Mouse (Mus musculus) small intestine, adult 2 months (tissue): ENCODE measurements at regions not wholly inside any gene's neighbourhood (a gene's known extent, or its start where the extent isn't known, plus 50 kb on each side); places are given as distances from the start of the nearest gene placed in this dataset.

Source experiments
- CTCF ChIP-seq: fragments of 200-500 bp; IDR thresholded peaks from 2 replicates; pipeline ENCODE4 v1.5.1; 2012; ENCODE audit warnings: low read depth, mild to moderate bottlenecking, control low read depth, inconsistent platforms, low read length, moderate library complexity, mixed read lengths; ENCODE audit not compliant: insufficient replicate concordance, insufficient read length; ENCODE audit errors: extremely low read depth
- POLR2A ChIP-seq: fragments of 200-500 bp; IDR thresholded peaks from 2 replicates; pipeline ENCODE4 v1.6.1; 2012; ENCODE audit warnings: low read depth, mild to moderate bottlenecking, control low read depth, inconsistent platforms, low read length, moderate library complexity

DNA sequence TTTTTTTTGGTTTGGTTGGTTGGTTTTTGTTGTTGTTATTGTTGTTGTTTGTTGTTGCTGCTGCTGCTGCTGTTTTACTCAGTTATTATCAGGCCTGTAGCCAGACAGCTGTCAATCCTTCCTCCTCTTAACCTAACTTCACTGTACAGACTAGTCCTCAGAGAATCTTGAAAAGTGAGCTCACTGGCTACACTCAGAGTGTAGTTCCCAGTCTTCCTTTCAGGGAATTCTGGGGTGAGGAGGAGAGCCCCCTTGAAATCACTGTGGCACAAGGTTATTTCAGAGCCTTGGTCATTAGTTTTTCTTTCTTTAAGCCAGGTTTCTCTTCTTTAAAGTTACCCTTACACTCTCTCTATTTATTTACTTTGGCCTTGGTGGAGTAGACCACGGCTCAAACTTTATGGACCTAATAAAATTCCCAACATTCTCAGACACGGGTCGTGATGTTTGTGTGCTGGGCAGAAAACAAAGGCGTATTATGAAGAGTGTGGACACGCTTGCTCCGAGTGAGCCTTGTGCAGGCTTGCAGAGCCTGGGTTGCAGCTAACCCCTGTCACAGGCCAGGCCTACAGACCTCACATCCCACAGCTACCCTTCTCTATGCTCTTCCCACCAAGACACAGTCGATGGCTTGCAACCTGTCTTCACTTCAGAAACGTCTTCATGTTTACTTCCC, 156.9 kb upstream of the Sfrp2 start:
- TF ChIP-seq CTCF (no peak), POLR2A (no peak)
